Mouse (Mus musculus) heart, embryonic 13.5 days (tissue): ENCODE measurements at regions not wholly inside any gene's neighbourhood (a gene's known extent, or its start where the extent isn't known, plus 50 kb on each side); places are given as distances from the start of the nearest gene placed in this dataset.
A peak's percentile ranks its signal among the peaks of the same experiment; 100 is the strongest.

ENCODE experiments used
- ATAC-seq: fragments of 200-750 bp; cut with Nextera tagmentation; 2 replicates; pipeline ENCODE4 v1.8.0; 2017; ENCODE audit warnings: moderate TSS enrichment; ENCODE audit not compliant: insufficient number of reproducible peaks, low FRiP score, low TSS enrichment; ENCODE audit errors: extremely low read depth
- H3K27ac ChIP-seq: fragments of 300-500 bp; sonication (generic); replicated peaks from 2 replicates; pipeline ENCODE4 v1.5.1; 2015; ENCODE audit warnings: moderate library complexity, mild to moderate bottlenecking, inconsistent platforms
- H3K27me3 ChIP-seq: fragments of 300-500 bp; sonication (generic); replicated peaks from 2 replicates; pipeline ENCODE4 v1.6.1; 2015; ENCODE audit warnings: mild to moderate bottlenecking, inconsistent platforms
- H3K36me3 ChIP-seq: fragments of 300-500 bp; sonication (generic); 2 replicates; pipeline ENCODE4 v1.6.1; 2015; ENCODE audit warnings: mild to moderate bottlenecking, inconsistent platforms
- H3K4me1 ChIP-seq: fragments of 300-500 bp; sonication (generic); 2 replicates; pipeline ENCODE4 v1.6.1; 2015; ENCODE audit warnings: inconsistent platforms
- H3K4me2 ChIP-seq: fragments of 300-500 bp; sonication (generic); 2 replicates; pipeline ENCODE4 v1.6.1; 2015; ENCODE audit warnings: inconsistent platforms, mild to moderate bottlenecking, moderate library complexity
- H3K4me3 ChIP-seq: fragments of 300-500 bp; sonication (generic); 2 replicates; pipeline ENCODE4 v1.5.1; 2015; ENCODE audit warnings: moderate library complexity, mild to moderate bottlenecking, inconsistent platforms
- H3K9ac ChIP-seq: fragments of 300-500 bp; sonication (generic); 2 replicates; pipeline ENCODE4 v1.6.1; 2015; ENCODE audit warnings: inconsistent platforms, mild to moderate bottlenecking, moderate library complexity
- H3K9me3 ChIP-seq: fragments of 300-500 bp; sonication (generic); 2 replicates; pipeline ENCODE4 v1.6.1; 2016; ENCODE audit warnings: inconsistent platforms
- WGBS: fragments of 180-500 bp; shearing (Covaris S2); methylation state at CpG from one replicate; pipeline ENCODE4 v1.1.7; 2015; ENCODE audit warnings: mixed read lengths; 5-methylcytosine and 5-hydroxymethylcytosine counted together

GRCm38 (mm10) chr9:43930037-43930404 lies 113.2 kb upstream of the Thy1 start:
- Histone ChIP-seq H3K36me3 (no peaks in the 10 kb centered on the region), H3K9ac (no peak overlapping the region), H3K4me1 (no peaks in the 10 kb centered on the region), H3K27ac (no peak overlapping the region), H3K4me3 (no peak overlapping the region), H3K4me2 (no peak overlapping the region), H3K27me3 (peaks cover 52% of the 10 kb centered on the region), H3K9me3 (0 out of 2 replicates have a peak, but pooled peaks cover 12% of the 10 kb centered on the region)
- ATAC-seq = no peak

- Histone ChIP-seq H3K9ac (no peak overlapping the region), H3K4me3 (no peak overlapping the region), H3K4me2 (no peak overlapping the region), H3K27me3 (peaks cover 55% of the 10 kb centered on the region), H3K4me1 (no peaks in the 10 kb centered on the region), H3K36me3 (no peaks in the 10 kb centered on the region), H3K27ac (no peak overlapping the region), H3K9me3 (0 out of 2 replicates have a peak, but pooled peaks cover 12% of the 10 kb centered on the region)
- WGBS = 52% methylated on average over 3 of the region's 3 CpGs
- ATAC-seq = no peak
Measured at GRCm38 (mm10) chr9:43930476-43930875, 112.7 kb upstream of the Thy1 start.

GRCm38 (mm10) chr9:43934012-43934690 lies 109.0 kb upstream of the Thy1 start:
- no peak for ATAC-seq
- WGBS = 30% methylated on average over 18 of the region's 18 CpGs
- 0 out of 2 replicates have a peak, but pooled peaks cover under 1% of the 10 kb centered on the region for H3K4me1 ChIP-seq
- H3K4me2 ChIP-seq = no peak overlapping the region
- peaks cover 69% of the 10 kb centered on the region for H3K27me3 ChIP-seq
- H3K4me3 ChIP-seq = no peak overlapping the region
- no peaks in the 10 kb centered on the region for H3K36me3 ChIP-seq
- H3K9me3 ChIP-seq = no peaks in the 10 kb centered on the region
- H3K9ac ChIP-seq = no peak overlapping the region
- H3K27ac ChIP-seq = no peak overlapping the region

- ATAC-seq = no peak; the same call in 1 of the 2 replicates
- Histone ChIP-seq H3K27me3 (peaks cover 64% of the 10 kb centered on the region), H3K9ac (no peak overlapping the region), H3K4me3 (no peak overlapping the region), H3K4me2 (no peak overlapping the region), H3K9me3 (no peaks in the 10 kb centered on the region), H3K36me3 (no peaks in the 10 kb centered on the region), H3K4me1 (0 out of 2 replicates have a peak, but pooled peaks cover 3% of the 10 kb centered on the region), H3K27ac (no peak overlapping the region)
- 12% methylated on average over 5 of the region's 5 CpGs for WGBS
Measured at GRCm38 (mm10) chr9:43934691-43935064, 108.5 kb upstream of the Thy1 start.

- no peak overlapping the region for H3K27ac ChIP-seq
- no peak for ATAC-seq
- H3K4me3 ChIP-seq = no peak overlapping the region
- peaks cover 25% of the 10 kb centered on the region for H3K4me1 ChIP-seq
- no peaks in the 10 kb centered on the region for H3K9me3 ChIP-seq
- H3K36me3 ChIP-seq = no peaks in the 10 kb centered on the region
- no peak overlapping the region for H3K9ac ChIP-seq
- H3K4me2 ChIP-seq = no peak overlapping the region
- peaks cover 29% of the 10 kb centered on the region for H3K27me3 ChIP-seq
- WGBS = 62% methylated on average over 11 of the region's 11 CpGs
Measured at GRCm38 (mm10) chr9:43939336-43939735, 103.8 kb upstream of the Thy1 start.

GRCm38 (mm10) chr9:43942147-43942546 lies 101.0 kb upstream of the Thy1 start:
- no peak overlapping the region for H3K9ac ChIP-seq
- no peak for ATAC-seq
- H3K27me3 ChIP-seq = 0 out of 2 replicates have a peak, but pooled peaks cover 4% of the 10 kb centered on the region
- H3K9me3 ChIP-seq = no peaks in the 10 kb centered on the region
- no peak overlapping the region for H3K4me2 ChIP-seq
- WGBS = 61% methylated on average over 5 of the region's 5 CpGs
- peaks cover 46% of the 10 kb centered on the region for H3K4me1 ChIP-seq
- H3K36me3 ChIP-seq = no peaks in the 10 kb centered on the region
- no peak overlapping the region for H3K4me3 ChIP-seq
- H3K27ac ChIP-seq = no peak overlapping the region

GRCm38 (mm10) chr9:43943522-43943921 lies 99.7 kb upstream of the Thy1 start:
- Histone ChIP-seq H3K4me1 (peaks cover 46% of the 10 kb centered on the region), H3K27ac (no peak overlapping the region), H3K4me3 (no peak overlapping the region), H3K9me3 (no peaks in the 10 kb centered on the region), H3K4me2 (no peak overlapping the region), H3K9ac (no peak overlapping the region), H3K27me3 (0 out of 2 replicates have a peak, but pooled peaks cover 4% of the 10 kb centered on the region), H3K36me3 (no peaks in the 10 kb centered on the region)
- no peak for ATAC-seq
- WGBS = 60% methylated on average over 6 of the region's 6 CpGs

GRCm38 (mm10) chr9:43944816-43945741 lies 98.1 kb upstream of the Thy1 start:
- Histone ChIP-seq H3K4me1 (peaks cover 43% of the 10 kb centered on the region), H3K27me3 (0 out of 2 replicates have a peak, but pooled peaks cover 4% of the 10 kb centered on the region), H3K27ac (peak overlapping the region; percentile 93), H3K36me3 (no peaks in the 10 kb centered on the region), H3K9ac (peak overlapping the region; percentile 19), H3K4me3 (0 out of 2 replicates have a peak overlapping the region, but pooled peaks have one; percentile 1), H3K9me3 (no peaks in the 10 kb centered on the region), H3K4me2 (peak overlapping the region; percentile 42)
- WGBS = 33% methylated on average over 13 of the region's 13 CpGs
- ATAC-seq = peak; percentile 52

GRCm38 (mm10) chr9:43945997-43946649 lies 97.1 kb upstream of the Thy1 start:
- 0 out of 2 replicates have a peak, but pooled peaks cover 3% of the 10 kb centered on the region for H3K27me3 ChIP-seq
- H3K4me1 ChIP-seq = peaks cover 44% of the 10 kb centered on the region
- no peaks in the 10 kb centered on the region for H3K9me3 ChIP-seq
- peak overlapping the region; percentile 42; the same call in 1 of the 2 replicates for H3K4me2 ChIP-seq
- 84% methylated on average over 13 of the region's 13 CpGs for WGBS
- peak overlapping the region; percentile 93 for H3K27ac ChIP-seq
- no peak for ATAC-seq
- H3K36me3 ChIP-seq = no peaks in the 10 kb centered on the region
- H3K4me3 ChIP-seq = no peak overlapping the region
- H3K9ac ChIP-seq = no peak overlapping the region

- Histone ChIP-seq H3K27me3 (peaks cover 3% of the 10 kb centered on the region), H3K36me3 (no peaks in the 10 kb centered on the region), H3K4me1 (peaks cover 40% of the 10 kb centered on the region), H3K9me3 (no peaks in the 10 kb centered on the region), H3K4me3 (no peak overlapping the region), H3K27ac (no peak overlapping the region), H3K4me2 (no peak overlapping the region), H3K9ac (no peak overlapping the region)
- ATAC-seq = no peak
- 75% methylated on average over 5 of the region's 5 CpGs for WGBS
Measured at GRCm38 (mm10) chr9:43947089-43947488, 96.1 kb upstream of the Thy1 start.

- Histone ChIP-seq H3K27me3 (peaks cover 6% of the 10 kb centered on the region), H3K9me3 (no peaks in the 10 kb centered on the region), H3K4me1 (peaks cover 34% of the 10 kb centered on the region), H3K4me2 (no peak overlapping the region), H3K27ac (no peak overlapping the region), H3K9ac (no peak overlapping the region), H3K36me3 (no peaks in the 10 kb centered on the region), H3K4me3 (no peak overlapping the region)
- no peak for ATAC-seq
- 56% methylated on average over 11 of the region's 11 CpGs for WGBS
Measured at GRCm38 (mm10) chr9:43947490-43948150, 95.6 kb upstream of the Thy1 start.
